Comparison of ENCODE assay signal across 10 mouse cellular contexts in genomic region chr12:80217049-80217448, GRCm38 (mm10). TPM values are rescaled to one million over a fixed set of nuclear protein-coding genes. Genes with fewer than 3 reads are reported as not detected.
A peak's percentile ranks its signal among the peaks of the same experiment; 100 is the strongest.
DNase-seq lines count a peak whose midpoint lies in the region; ATAC-seq and TF ChIP-seq lines count a peak whose summit lies in the region.
"Had no signal": no experiment of that assay in that cellular context is flagged by ENCODE, and none has a peak within 500 bp of the region (broad histone marks: within the 10 kb centered on the region; RNA-seq: fewer than 3 reads in every experiment).

No protein-coding gene starts in this region.

- peak; percentile 72; the same call in 1 of the 2 replicates for TF ChIP-seq EP300 in ES-Bruce4 (IDR thresholded peaks at IDR 0.05; ENCODE audit: insufficient read depth, low read depth, low read length)

- H3K27me3 ChIP-seq in kidney, adult 2 months (replicated peaks; ENCODE audit: control insufficient read depth, insufficient read depth, low read length) = no peaks in the 10 kb centered on the region
- H3K27me3 ChIP-seq in ES-Bruce4 (ENCODE audit: control insufficient read depth, insufficient read depth, low read length, poor library complexity, severe bottlenecking) = no peaks in the 10 kb centered on the region
- H3K27me3 ChIP-seq in limb, embryonic 12.5 days = no peaks in the 10 kb centered on the region
- no peaks in the 10 kb centered on the region for H3K27me3 ChIP-seq in forebrain, postnatal 0 days (ENCODE audit: insufficient read depth, low read length)

- H3K36me3 ChIP-seq in kidney, adult 2 months (ENCODE audit: control insufficient read depth, insufficient read depth, low read length) = no peaks in the 10 kb centered on the region
- no peaks in the 10 kb centered on the region for H3K36me3 ChIP-seq in ES-Bruce4 (ENCODE audit: control insufficient read depth, insufficient read depth, low read length, poor library complexity, severe bottlenecking)
- no peaks in the 10 kb centered on the region; the same call in 1 of the 2 replicates for H3K36me3 ChIP-seq in ES-E14 (ENCODE audit: control insufficient read depth, insufficient read depth, low read length, poor library complexity, severe bottlenecking)
- no peaks in the 10 kb centered on the region for H3K36me3 ChIP-seq in limb, embryonic 12.5 days
- H3K36me3 ChIP-seq in forebrain, postnatal 0 days (ENCODE audit: insufficient read depth) = no peaks in the 10 kb centered on the region

- no peak for ATAC-seq in limb, embryonic 12.5 days (ENCODE audit: insufficient number of reproducible peaks, insufficient read depth, low FRiP score, low TSS enrichment, low read depth)
- ATAC-seq in forebrain, postnatal 0 days = no peak

- no peak overlapping the region for H3K4me3 ChIP-seq in kidney, adult 2 months (ENCODE audit: insufficient read depth, low read depth, low read length)
- H3K4me3 ChIP-seq in ES-Bruce4 (ENCODE audit: low read depth, low read length) = no peak overlapping the region
- H3K4me3 ChIP-seq in ES-E14 (ENCODE audit: insufficient read depth in 1 of 2, low read depth in 1 of 2, low read length in 2 of 2, poor library complexity in 1 of 2, severe bottlenecking in 1 of 2) = no peak overlapping the region
- no peak overlapping the region for H3K4me3 ChIP-seq in limb, embryonic 12.5 days (replicated peaks)
- no peak overlapping the region for H3K4me3 ChIP-seq in forebrain, postnatal 0 days (ENCODE audit: low read depth, low read length)

- TF ChIP-seq POLR2A in kidney, adult 2 months (IDR thresholded peaks at IDR 0.05; ENCODE audit: low read depth, low read length) = no peak
- TF ChIP-seq POLR2A in ES-Bruce4 (IDR thresholded peaks at IDR 0.05; ENCODE audit: insufficient read depth, low read length) = no peak

- H3K9me3 ChIP-seq in ES-Bruce4 (replicated peaks; ENCODE audit: control insufficient read depth, insufficient read depth, low read length, poor library complexity, severe bottlenecking) (no peaks in the 10 kb centered on the region), ES-E14 (ENCODE audit: control insufficient read depth, insufficient read depth, low read depth, low read length) (no peaks in the 10 kb centered on the region)
- no peaks in the 10 kb centered on the region for H3K9me3 ChIP-seq in limb, embryonic 12.5 days
- no peaks in the 10 kb centered on the region for H3K9me3 ChIP-seq in forebrain, postnatal 0 days (ENCODE audit: low read length)

- WGBS in kidney, adult 2 months = 71% methylated on average over 3 of the region's 3 CpGs
- 84% methylated on average over 3 of the region's 3 CpGs for WGBS in limb, embryonic 12.5 days
- 51% methylated on average over 3 of the region's 3 CpGs for WGBS in forebrain, postnatal 0 days

- TF ChIP-seq CTCF in kidney, adult 2 months (conservative IDR thresholded peaks at IDR 0.05; ENCODE audit: insufficient read depth, insufficient read length, low read depth, low read length) = no peak
- TF ChIP-seq CTCF in ES-Bruce4 (IDR thresholded peaks at IDR 0.05; ENCODE audit: low read depth, low read length) = no peak
- no peak for TF ChIP-seq CTCF in forebrain, postnatal 0 days (IDR thresholded peaks at IDR 0.05; ENCODE audit: low read depth)

- no peak overlapping the region for H3K4me2 ChIP-seq in limb, embryonic 12.5 days
- H3K4me2 ChIP-seq in forebrain, postnatal 0 days (ENCODE audit: low read depth) = no peak overlapping the region

- peak overlapping the region; percentile 67 for H3K27ac ChIP-seq in kidney, adult 2 months (ENCODE audit: insufficient read depth, low read depth, low read length)
- H3K27ac ChIP-seq in ES-Bruce4 (ENCODE audit: insufficient read depth, low read length) (peak overlapping the region; percentile 90), ES-E14 (ENCODE audit: insufficient read depth, low read depth, low read length, poor library complexity, severe bottlenecking) (peak overlapping the region; percentile 87)
- 0 out of 2 replicates have a peak overlapping the region, but pooled peaks have one; percentile 23 for H3K27ac ChIP-seq in limb, embryonic 12.5 days
- H3K27ac ChIP-seq in forebrain, postnatal 0 days (ENCODE audit: low read depth, low read length) = no peak overlapping the region

- DNase-seq in kidney, adult 2 months = no peak
- no peak for DNase-seq in kidney, postnatal 10 days
- DNase-seq in ES-E14 (ENCODE audit: low read depth, low spot score) = no peak
- DNase-seq in forebrain, postnatal 0 days = no peak
- no peak for DNase-seq in embryo, embryonic 9.5 days (ENCODE audit: extremely low spot score)
- DNase-seq in spleen, postnatal 36 days (ENCODE audit: low spot score in 2 of 2) = no peak
- DNase-seq: gastrocnemius, postnatal 25 days; right cerebral cortex, postnatal 25 days had no signal

- in situ Hi-C loops in ES-E14 (cut with MboI; ENCODE audit: low sequenced_read_pairs in 2 of 2, unreplicated experiment in 2 of 2) = no loop called here

- peaks cover 19% of the 10 kb centered on the region for H3K4me1 ChIP-seq in kidney, adult 2 months (ENCODE audit: control insufficient read depth, insufficient read depth, low read length)
- H3K4me1 ChIP-seq in ES-Bruce4 (ENCODE audit: control insufficient read depth, insufficient read depth, low read length) (peaks cover 21% of the 10 kb centered on the region), ES-E14 (ENCODE audit: control insufficient read depth in 2 of 2, insufficient read depth in 2 of 2, low read length in 2 of 2, poor library complexity in 1 of 2) (peaks cover 27 to 46% of the 10 kb centered on the region in 2 experiments)
- H3K4me1 ChIP-seq in limb, embryonic 12.5 days (replicated peaks) = peaks cover 71% of the 10 kb centered on the region
- H3K4me1 ChIP-seq in forebrain, postnatal 0 days (ENCODE audit: insufficient read depth) = 0 out of 2 replicates have a peak, but pooled peaks cover 4% of the 10 kb centered on the region

- H3K9ac ChIP-seq in ES-Bruce4 (ENCODE audit: low read depth, poor library complexity, severe bottlenecking) (no peak overlapping the region), ES-E14 (ENCODE audit: insufficient read depth, low read depth, low read length, poor library complexity, severe bottlenecking) (0 out of 2 replicates have a peak overlapping the region, but pooled peaks have one; percentile 16)
- H3K9ac ChIP-seq in limb, embryonic 12.5 days (replicated peaks) = no peak overlapping the region
- no peak overlapping the region for H3K9ac ChIP-seq in forebrain, postnatal 0 days

TF ChIP-seq in ES-E14, 5 proteins besides CTCF, POLR2A, EP300 and RAD21:
- TF ChIP-seq ZNF384 (IDR thresholded peaks at IDR 0.05; ENCODE audit: low read depth, low read length) (no peak), CHD2 (IDR thresholded peaks at IDR 0.05; ENCODE audit: low read depth, low read length) (no peak), MAFK (IDR thresholded peaks at IDR 0.05; ENCODE audit: insufficient read depth, low read depth, low read length) (no peak), ZC3H11A (IDR thresholded peaks at IDR 0.05; ENCODE audit: borderline replicate concordance, low read depth, low read length) (no peak), HCFC1 (IDR thresholded peaks at IDR 0.05; ENCODE audit: borderline replicate concordance, insufficient read depth, low read length) (no peak)

RNA-seq across cellular contexts. Expression of gene Actn1, which starts 43.1 kb away (rescaled TPM):
- 31.3 and 32.6 TPM in 2 replicates for polyA plus RNA-seq in kidney, adult 2 months (2012; rRNA removed)
- 193 and 203 TPM in 2 replicates for polyA plus RNA-seq in ES-Bruce4 (2011; ENCODE audit: insufficient read depth, insufficient read length, low read depth, missing spikeins)
- 235 and 255 TPM in 2 replicates for total RNA-seq in ES-E14 (2012; rRNA removed)
- polyA plus RNA-seq in limb, embryonic 12.5 days (2016; fragmentation: Nextera tagmentation; extraction: Ambion mirVana) = 42.0 and 45.8 TPM in 2 replicates
- total RNA-seq in forebrain, postnatal 0 days (2014; rRNA removed) = 15.4 and 19.1 TPM in 2 replicates
- 4.9 and 6.7 TPM in 2 replicates for polyA plus RNA-seq in forebrain, postnatal 0 days (2015; fragmentation: Nextera tagmentation; extraction: Ambion mirVana)
